Mouse (Mus musculus): ENCODE data around the gene Ccdc88c. TPM values are rescaled to one million over a fixed set of nuclear protein-coding genes. Genes with fewer than 3 reads are reported as not detected.

Gene Ccdc88c
- polyA plus RNA-seq, 1 experiment = 138 TPM

- TF ChIP-seq CTCF (IDR thresholded peaks at IDR 0.05; ENCODE audit: control insufficient read depth, insufficient read depth, low read length) = no peak
- TF ChIP-seq POLR2A (IDR thresholded peaks at IDR 0.05; ENCODE audit: borderline replicate concordance, control insufficient read depth, low read depth, low read length) = no peak
- 84% methylated on average over 9 of the region's 9 CpGs for WGBS
- Histone ChIP-seq H3K4me1 (ENCODE audit: control insufficient read depth, insufficient read depth, low read length) (peaks cover 32% of the 10 kb centered on the region), H3K27ac (ENCODE audit: control insufficient read depth, insufficient read depth, low read depth, low read length, poor library complexity) (no peak overlapping the region), H3K4me3 (replicated peaks; ENCODE audit: control insufficient read depth, low read depth, low read length) (no peak overlapping the region)
These were observed 7.2 kb downstream of the Ccdc88c start for GRCm38 (mm10) chr12:101021484-101022226.

- H3K4me1 ChIP-seq (ENCODE audit: control insufficient read depth, insufficient read depth, low read length) = peaks cover 32% of the 10 kb centered on the region
- WGBS = 79% methylated on average over 15 of the region's 15 CpGs
- H3K27ac ChIP-seq (ENCODE audit: control insufficient read depth, insufficient read depth, low read depth, low read length, poor library complexity) = peak overlapping the region; percentile 66
- TF ChIP-seq POLR2A (IDR thresholded peaks at IDR 0.05; ENCODE audit: borderline replicate concordance, control insufficient read depth, low read depth, low read length) (no peak), CTCF (IDR thresholded peaks at IDR 0.05; ENCODE audit: control insufficient read depth, insufficient read depth, low read length) (no peak)
- H3K4me3 ChIP-seq (replicated peaks; ENCODE audit: control insufficient read depth, low read depth, low read length) = no peak overlapping the region
These were observed 8.4 kb downstream of the Ccdc88c start for GRCm38 (mm10) chr12:101020210-101021015.

GRCm38 (mm10) chr12:101019443-101019842 is 9.4 kb downstream of the Ccdc88c start:
- Histone ChIP-seq H3K27ac (ENCODE audit: control insufficient read depth, insufficient read depth, low read depth, low read length, poor library complexity) (peak overlapping the region; percentile 34; the same call in 1 of the 2 replicates), H3K4me3 (replicated peaks; ENCODE audit: control insufficient read depth, low read depth, low read length) (no peak overlapping the region), H3K4me1 (ENCODE audit: control insufficient read depth, insufficient read depth, low read length) (peaks cover 34% of the 10 kb centered on the region)
- TF ChIP-seq CTCF (IDR thresholded peaks at IDR 0.05; ENCODE audit: control insufficient read depth, insufficient read depth, low read length) (no peak), POLR2A (IDR thresholded peaks at IDR 0.05; ENCODE audit: borderline replicate concordance, control insufficient read depth, low read depth, low read length) (no peak)
- 86% methylated on average over 7 of the region's 7 CpGs for WGBS

- TF ChIP-seq POLR2A (IDR thresholded peaks at IDR 0.05; ENCODE audit: borderline replicate concordance, control insufficient read depth, low read depth, low read length) (no peak), CTCF (IDR thresholded peaks at IDR 0.05; ENCODE audit: control insufficient read depth, insufficient read depth, low read length) (no peak)
- WGBS = 82% methylated on average over 5 of the region's 5 CpGs
- H3K27ac ChIP-seq (ENCODE audit: control insufficient read depth, insufficient read depth, low read depth, low read length, poor library complexity) = peak overlapping the region; percentile 27
- H3K4me3 ChIP-seq (replicated peaks; ENCODE audit: control insufficient read depth, low read depth, low read length) = no peak overlapping the region
- H3K4me1 ChIP-seq (ENCODE audit: control insufficient read depth, insufficient read depth, low read length) = peaks cover 36% of the 10 kb centered on the region
These were observed 9.8 kb downstream of the Ccdc88c start for GRCm38 (mm10) chr12:101019031-101019430.

GRCm38 (mm10) chr12:101017971-101018371 is 10.9 kb downstream of the Ccdc88c start:
- H3K27ac ChIP-seq (ENCODE audit: control insufficient read depth, insufficient read depth, low read depth, low read length, poor library complexity) = peak overlapping the region; percentile 91
- TF ChIP-seq CTCF (IDR thresholded peaks at IDR 0.05; ENCODE audit: control insufficient read depth, insufficient read depth, low read length) (no peak), POLR2A (IDR thresholded peaks at IDR 0.05; ENCODE audit: borderline replicate concordance, control insufficient read depth, low read depth, low read length) (no peak)
- peak overlapping the region; percentile 46 for H3K4me3 ChIP-seq (replicated peaks; ENCODE audit: control insufficient read depth, low read depth, low read length)
- peaks cover 39% of the 10 kb centered on the region for H3K4me1 ChIP-seq (ENCODE audit: control insufficient read depth, insufficient read depth, low read length)
- 2% methylated on average over 6 of the region's 6 CpGs for WGBS

- Histone ChIP-seq H3K4me1 (ENCODE audit: control insufficient read depth, insufficient read depth, low read length) (peaks cover 39% of the 10 kb centered on the region), H3K27ac (ENCODE audit: control insufficient read depth, insufficient read depth, low read depth, low read length, poor library complexity) (peak overlapping the region; percentile 91), H3K4me3 (replicated peaks; ENCODE audit: control insufficient read depth, low read depth, low read length) (no peak overlapping the region)
- TF ChIP-seq POLR2A (IDR thresholded peaks at IDR 0.05; ENCODE audit: borderline replicate concordance, control insufficient read depth, low read depth, low read length) = no peak
- no peak for TF ChIP-seq CTCF (IDR thresholded peaks at IDR 0.05; ENCODE audit: control insufficient read depth, insufficient read depth, low read length)
- WGBS = 43% methylated on average over 5 of the region's 5 CpGs
These were observed 12.4 kb downstream of the Ccdc88c start for GRCm38 (mm10) chr12:101016412-101016928.

- Histone ChIP-seq H3K4me3 (replicated peaks; ENCODE audit: control insufficient read depth, low read depth, low read length) (peak overlapping the region; percentile 62), H3K4me1 (ENCODE audit: control insufficient read depth, insufficient read depth, low read length) (peaks cover 39% of the 10 kb centered on the region), H3K27ac (ENCODE audit: control insufficient read depth, insufficient read depth, low read depth, low read length, poor library complexity) (peak overlapping the region; percentile 91)
- 19% methylated on average over 4 of the region's 4 CpGs for WGBS
- no peak for TF ChIP-seq CTCF (IDR thresholded peaks at IDR 0.05; ENCODE audit: control insufficient read depth, insufficient read depth, low read length)
- TF ChIP-seq POLR2A (IDR thresholded peaks at IDR 0.05; ENCODE audit: borderline replicate concordance, control insufficient read depth, low read depth, low read length) = no peak
These were observed 12.9 kb downstream of the Ccdc88c start for GRCm38 (mm10) chr12:101015926-101016325.

- H3K27ac ChIP-seq (ENCODE audit: control insufficient read depth, insufficient read depth, low read depth, low read length, poor library complexity) = peak overlapping the region; percentile 91
- WGBS = 62% methylated on average over 11 of the region's 11 CpGs
- peak overlapping the region; percentile 30 for H3K4me3 ChIP-seq (replicated peaks; ENCODE audit: control insufficient read depth, low read depth, low read length)
- TF ChIP-seq CTCF (IDR thresholded peaks at IDR 0.05; ENCODE audit: control insufficient read depth, insufficient read depth, low read length) = no peak
- TF ChIP-seq POLR2A (IDR thresholded peaks at IDR 0.05; ENCODE audit: borderline replicate concordance, control insufficient read depth, low read depth, low read length) = no peak
- H3K4me1 ChIP-seq (ENCODE audit: control insufficient read depth, insufficient read depth, low read length) = peaks cover 39% of the 10 kb centered on the region
These were observed 13.7 kb downstream of the Ccdc88c start for GRCm38 (mm10) chr12:101015165-101015560.
